ENCODE assay signal across 7 mouse cellular contexts in the genomic region with DNA sequence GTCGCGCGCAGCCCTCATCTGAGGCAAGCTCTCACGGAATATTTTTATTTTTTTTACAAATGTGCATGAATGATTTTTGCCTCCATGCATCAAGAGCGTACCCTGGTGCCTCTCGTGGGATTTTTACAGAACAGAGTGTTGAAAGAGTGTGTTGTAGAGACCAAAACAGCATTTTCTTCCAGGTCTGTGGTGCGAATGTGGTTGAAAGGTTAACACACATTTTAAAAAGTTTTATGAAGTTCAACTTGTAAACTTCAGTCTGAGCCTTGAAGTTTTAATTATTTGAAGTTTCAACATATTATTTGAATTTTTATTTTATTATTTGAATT. TPM values are rescaled to one million over a fixed set of nuclear protein-coding genes. Genes with fewer than 3 reads are reported as not detected.
DNase-seq lines count a peak whose midpoint lies in the region; ATAC-seq and TF ChIP-seq lines count a peak whose summit lies in the region.

No protein-coding gene starts in this region.

- no peak overlapping the region for H3K27ac ChIP-seq in testis, adult 2 months (ENCODE audit: control insufficient read depth, insufficient read depth, low read depth, low read length)
- no peak overlapping the region for H3K27ac ChIP-seq in forebrain, embryonic 11.5 days (ENCODE audit: low read depth, low read length)
- H3K27ac ChIP-seq in liver, embryonic 12.5 days: peak overlapping the region; percentile 74; the same call in 1 of the 2 replicates
- H3K27ac ChIP-seq in stomach, postnatal 0 days (replicated peaks): peak overlapping the region; percentile 84

- peak overlapping the region; percentile 70 for H3K4me2 ChIP-seq in forebrain, embryonic 11.5 days (ENCODE audit: low read depth, low read length, severe bottlenecking)
- H3K4me2 ChIP-seq in liver, embryonic 12.5 days: peak overlapping the region; percentile 90
- H3K4me2 ChIP-seq in stomach, postnatal 0 days (replicated peaks; ENCODE audit: low read depth): peak overlapping the region; percentile 91

- no peaks in the 10 kb centered on the region for H3K36me3 ChIP-seq in testis, adult 2 months (ENCODE audit: control insufficient read depth, insufficient read depth, low read length)
- no peaks in the 10 kb centered on the region; the same call in 1 of the 2 replicates for H3K36me3 ChIP-seq in forebrain, embryonic 11.5 days (ENCODE audit: control insufficient read depth, insufficient read depth, low read length)
- peaks cover 36% of the 10 kb centered on the region for H3K36me3 ChIP-seq in liver, embryonic 12.5 days
- peaks cover 11% of the 10 kb centered on the region for H3K36me3 ChIP-seq in stomach, postnatal 0 days (ENCODE audit: control insufficient read depth, insufficient read depth, low read length)

- DNase-seq in testis, postnatal 14 days (ENCODE audit: low spot score): no peak
- DNase-seq in forebrain, embryonic 11.5 days (ENCODE audit: low spot score): no peak
- no peak for DNase-seq in stomach, postnatal 0 days (ENCODE audit: low spot score)
- DNase-seq in left cerebral cortex, adult 11 months (ENCODE audit: low spot score): no peak
- DNase-seq in frontal cortex, postnatal 14 days (ENCODE audit: low spot score in 2 of 2): no peak

- no peaks in the 10 kb centered on the region for H3K9me3 ChIP-seq in forebrain, embryonic 11.5 days (ENCODE audit: control insufficient read depth, low read length)
- no peaks in the 10 kb centered on the region for H3K9me3 ChIP-seq in liver, embryonic 12.5 days (replicated peaks)
- H3K9me3 ChIP-seq in stomach, postnatal 0 days (ENCODE audit: control insufficient read depth, low read length): no peaks in the 10 kb centered on the region

- TF ChIP-seq EP300 in stomach, postnatal 0 days (optimal IDR thresholded peaks at IDR 0.05): no peak

- H3K4me3 ChIP-seq in testis, adult 2 months (ENCODE audit: control insufficient read depth, low read depth, low read length): peak overlapping the region; percentile 77
- H3K4me3 ChIP-seq in forebrain, embryonic 11.5 days (ENCODE audit: low read depth, low read length): peak overlapping the region; percentile 91
- H3K4me3 ChIP-seq in liver, embryonic 12.5 days: peak overlapping the region; percentile 88
- peak overlapping the region; percentile 90 for H3K4me3 ChIP-seq in stomach, postnatal 0 days (ENCODE audit: low read depth, low read length)

- peak overlapping the region; percentile 52; the same call in 1 of the 2 replicates for H3K9ac ChIP-seq in forebrain, embryonic 11.5 days (ENCODE audit: low read length)
- peak overlapping the region; percentile 55; the same call in 1 of the 2 replicates for H3K9ac ChIP-seq in liver, embryonic 12.5 days
- no peak overlapping the region for H3K9ac ChIP-seq in stomach, postnatal 0 days (ENCODE audit: low read length)

- TF ChIP-seq CTCF in testis, adult 2 months (IDR thresholded peaks at IDR 0.05; ENCODE audit: control insufficient read depth, insufficient read depth, insufficient replicate concordance, low read depth, low read length): no peak
- TF ChIP-seq CTCF in stomach, postnatal 0 days (IDR thresholded peaks at IDR 0.05; ENCODE audit: low read depth): 0 out of 2 replicates have a peak, but pooled peaks have one; percentile 5

- 1% methylated on average over 7 of the region's 7 CpGs for WGBS in forebrain, embryonic 11.5 days
- WGBS in liver, embryonic 12.5 days (ENCODE audit: insufficient replicate concordance): 4% methylated on average over 7 of the region's 7 CpGs
- WGBS in stomach, postnatal 0 days: 0% methylated on average over 7 of the region's 7 CpGs

- ATAC-seq in forebrain, embryonic 11.5 days (replicated peaks; ENCODE audit: low FRiP score): no peak
- ATAC-seq in liver, embryonic 12.5 days: no peak
- ATAC-seq in stomach, postnatal 0 days (ENCODE audit: low FRiP score, low TSS enrichment): peak; percentile 51; the same call in 1 of the 2 replicates

- peaks cover 2% of the 10 kb centered on the region for H3K4me1 ChIP-seq in testis, adult 2 months (ENCODE audit: control insufficient read depth, insufficient read depth, low read length)
- no peaks in the 10 kb centered on the region for H3K4me1 ChIP-seq in forebrain, embryonic 11.5 days (replicated peaks; ENCODE audit: control insufficient read depth, insufficient read depth, low read length)
- peaks cover 55% of the 10 kb centered on the region for H3K4me1 ChIP-seq in liver, embryonic 12.5 days
- no peaks in the 10 kb centered on the region for H3K4me1 ChIP-seq in stomach, postnatal 0 days (replicated peaks; ENCODE audit: control insufficient read depth, insufficient read depth)

- no peak; the same call in 1 of the 2 replicates for TF ChIP-seq POLR2A in testis, adult 2 months (IDR thresholded peaks at IDR 0.05; ENCODE audit: control insufficient read depth, low read depth, low read length)

- H3K27me3 ChIP-seq in testis, adult 2 months (ENCODE audit: control insufficient read depth, insufficient read depth, low read length): no peaks in the 10 kb centered on the region
- no peaks in the 10 kb centered on the region for H3K27me3 ChIP-seq in forebrain, embryonic 11.5 days (ENCODE audit: control insufficient read depth, insufficient read depth, low read length)
- H3K27me3 ChIP-seq in liver, embryonic 12.5 days (replicated peaks): no peaks in the 10 kb centered on the region
- no peaks in the 10 kb centered on the region for H3K27me3 ChIP-seq in stomach, postnatal 0 days (ENCODE audit: control insufficient read depth, insufficient read depth, low read length)

RNA-seq across cellular contexts. Expression of gene Abt1, which starts 0.3 kb away (rescaled TPM):
- 2.0 TPM in 2 replicates for polyA plus RNA-seq in testis, adult 2 months (2012; rRNA removed)
- polyA plus RNA-seq in forebrain, embryonic 11.5 days (2014; fragmentation: Nextera tagmentation; extraction: Ambion mirVana): 13.0 and 13.5 TPM in 2 replicates
- polyA plus RNA-seq in liver, embryonic 12.5 days (2016; fragmentation: Nextera tagmentation; extraction: Ambion mirVana): 8.8 and 9.6 TPM in 2 replicates
- polyA plus RNA-seq in stomach, postnatal 0 days (2015; fragmentation: Nextera tagmentation; extraction: Ambion mirVana): 7.1 and 7.4 TPM in 2 replicates

RNA-seq across cellular contexts. Expression of gene Btn1a1, which starts 41.7 kb away (rescaled TPM):
- 0.05 and 0.26 TPM in 2 replicates for polyA plus RNA-seq in testis, adult 2 months (2012; rRNA removed)
- polyA plus RNA-seq in forebrain, embryonic 11.5 days (2014; fragmentation: Nextera tagmentation; extraction: Ambion mirVana): 0.17 and 0.19 TPM in 2 replicates
- 1.9 and 2.5 TPM in 2 replicates for polyA plus RNA-seq in liver, embryonic 12.5 days (2016; fragmentation: Nextera tagmentation; extraction: Ambion mirVana)
- polyA plus RNA-seq in stomach, postnatal 0 days (2015; fragmentation: Nextera tagmentation; extraction: Ambion mirVana): 0.05 TPM in 1 of 2 replicates, not detected in the other

RNA-seq across cellular contexts. Expression of gene Zfp322a, which starts 55.0 kb away (rescaled TPM):
- 1.1 and 1.8 TPM in 2 replicates for polyA plus RNA-seq in testis, adult 2 months (2012; rRNA removed)
- polyA plus RNA-seq in forebrain, embryonic 11.5 days (2014; fragmentation: Nextera tagmentation; extraction: Ambion mirVana): 61.9 and 72.7 TPM in 2 replicates
- 19.5 and 21.6 TPM in 2 replicates for polyA plus RNA-seq in liver, embryonic 12.5 days (2016; fragmentation: Nextera tagmentation; extraction: Ambion mirVana)
- 18.1 and 18.9 TPM in 2 replicates for polyA plus RNA-seq in stomach, postnatal 0 days (2015; fragmentation: Nextera tagmentation; extraction: Ambion mirVana)

Comparison
In these comparisons a context has a peak if more than half of its experiments do, and no peak if none do; other contexts are left out.
1. H3K27ac ChIP-seq: peak in liver, embryonic 12.5 days (single experiment) and stomach, postnatal 0 days (single experiment); none in testis, adult 2 months (single experiment) and forebrain, embryonic 11.5 days (single experiment).
2. Peak in every context shown above with its lines, with median percentiles within 50 percentile points of each other: H3K4me3 ChIP-seq and H3K4me2 ChIP-seq.